Mouse (Mus musculus): ENCODE measurements at regions not wholly inside any gene's neighbourhood (a gene's known extent, or its start where the extent isn't known, plus 50 kb on each side); places are given as distances from the start of the nearest gene placed in this dataset.
A peak's percentile ranks its signal among the peaks of the same experiment; 100 is the strongest.

DNA sequence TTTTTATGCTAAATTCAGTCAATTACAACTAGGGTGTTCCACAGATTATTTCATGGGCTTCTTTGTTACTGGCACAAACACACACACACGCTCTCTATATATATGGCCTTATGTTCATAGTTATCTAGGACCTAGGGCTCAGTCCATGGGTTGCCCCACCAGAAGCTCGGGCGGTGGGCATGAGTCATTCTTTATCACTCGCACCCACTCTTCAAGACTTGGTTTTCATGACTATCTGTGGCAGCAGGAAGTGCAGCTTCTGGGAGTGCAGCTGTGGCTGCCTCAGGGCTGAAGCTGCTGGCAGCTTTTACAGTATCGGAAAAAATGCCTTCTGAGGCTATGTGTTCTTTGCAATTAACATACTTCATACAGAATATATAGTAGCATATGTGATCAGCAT is 198.7 kb downstream of the Ipo11 start:
- DNase-seq (ENCODE audit: low read depth, low spot score) = no peak

GRCm38 (mm10) chr13:106734323-106734722 is 202.4 kb downstream of the Ipo11 start:
- no peak for DNase-seq (ENCODE audit: low read depth, low spot score)

GRCm38 (mm10) chr13:106732906-106733305 is 203.9 kb downstream of the Ipo11 start:
- no peak for DNase-seq (ENCODE audit: low read depth, low spot score)

DNA sequence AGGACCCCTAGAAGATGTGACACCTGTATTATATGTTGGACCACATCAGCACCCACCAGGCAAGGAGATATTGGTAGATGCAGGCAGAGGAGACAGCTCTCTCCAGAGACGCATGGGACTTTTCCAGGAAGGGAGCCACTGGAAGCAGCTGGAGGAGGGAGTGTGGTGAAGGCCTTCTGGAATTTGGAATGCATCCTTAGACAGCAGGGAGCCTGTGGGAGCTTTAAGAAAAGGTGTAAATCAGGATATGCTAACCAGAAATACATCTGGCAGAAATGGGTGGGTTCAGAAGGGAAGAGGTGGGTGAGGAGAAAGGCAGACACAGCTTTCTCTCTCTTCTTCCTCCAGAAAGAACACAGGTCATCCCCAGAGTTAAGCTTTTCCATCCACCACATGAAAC is 213.4 kb downstream of the Ipo11 start:
- no peak for DNase-seq (ENCODE audit: low read depth, low spot score)

DNA sequence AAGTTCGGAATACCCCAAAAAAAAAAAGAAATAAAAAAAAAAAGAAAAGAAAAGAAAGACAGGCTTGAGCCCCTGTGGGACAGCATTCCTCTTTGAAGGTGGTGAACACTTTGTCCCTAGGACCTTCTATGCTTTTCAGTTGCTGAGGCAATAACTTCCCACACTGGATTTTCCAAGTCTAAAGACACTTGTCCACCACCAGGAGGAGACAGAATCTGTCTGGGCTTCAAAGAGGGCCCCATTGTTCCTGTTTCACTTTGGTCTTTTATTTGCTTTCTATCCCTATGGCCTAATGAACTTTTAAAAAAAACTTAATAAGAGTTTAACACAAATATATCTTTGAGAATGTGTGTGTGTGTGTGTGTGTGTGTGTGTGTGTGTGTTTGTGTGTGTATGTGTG is 215.6 kb downstream of the Ipo11 start:
- DNase-seq (ENCODE audit: low read depth, low spot score) = no peak

DNA sequence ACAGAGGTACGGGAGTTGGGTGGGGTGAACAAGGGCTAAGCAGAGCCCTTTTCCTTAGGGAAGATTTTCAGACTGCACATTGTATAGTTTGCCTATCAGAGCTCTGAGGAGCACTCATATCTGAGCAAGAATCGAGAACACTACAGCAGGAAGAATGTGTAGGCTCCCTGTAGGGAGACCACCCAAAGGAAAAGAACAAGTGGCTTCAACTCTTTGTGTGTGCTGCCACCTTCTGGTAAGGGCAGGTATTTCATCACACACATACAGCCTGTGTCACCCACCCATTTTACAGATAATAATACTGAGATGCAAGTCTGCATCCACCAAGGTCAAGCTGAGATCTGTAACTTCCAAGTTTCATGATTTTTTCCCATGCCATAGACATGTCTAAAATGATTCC is 221.0 kb downstream of the Ipo11 start:
- DNase-seq (ENCODE audit: low read depth, low spot score) = peak; percentile 34

GRCm38 (mm10) chr13:106715234-106715633 is 221.5 kb downstream of the Ipo11 start:
- DNase-seq (ENCODE audit: low read depth, low spot score) = no peak

- no peak for DNase-seq (ENCODE audit: low read depth, low spot score)
Observed at GRCm38 (mm10) chr13:106710580-106710979, 226.2 kb downstream of the Ipo11 start.

DNA sequence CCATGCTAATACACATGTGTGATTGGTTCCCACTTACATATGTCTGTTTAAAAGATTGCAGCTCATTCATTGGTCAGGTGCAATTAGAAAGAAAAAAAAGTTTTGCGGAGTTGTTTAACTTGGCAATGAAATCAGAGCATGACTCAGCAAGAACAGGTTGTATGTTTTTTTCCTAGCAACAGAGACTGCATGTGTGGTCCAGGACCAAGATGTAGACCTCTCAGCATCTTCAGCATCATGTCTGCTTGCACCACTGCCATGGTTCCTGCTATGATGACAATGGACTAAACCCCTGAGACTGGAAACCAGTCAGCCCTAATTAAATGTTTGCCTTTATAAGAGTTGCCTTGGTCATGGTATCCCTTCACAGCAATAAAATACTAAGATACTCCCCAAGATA is 236.4 kb downstream of the Ipo11 start:
- no peak for DNase-seq (ENCODE audit: low read depth, low spot score)

GRCm38 (mm10) chr13:106699957-106700356 is 236.8 kb downstream of the Ipo11 start:
- DNase-seq (ENCODE audit: low read depth, low spot score) = no peak

DNA sequence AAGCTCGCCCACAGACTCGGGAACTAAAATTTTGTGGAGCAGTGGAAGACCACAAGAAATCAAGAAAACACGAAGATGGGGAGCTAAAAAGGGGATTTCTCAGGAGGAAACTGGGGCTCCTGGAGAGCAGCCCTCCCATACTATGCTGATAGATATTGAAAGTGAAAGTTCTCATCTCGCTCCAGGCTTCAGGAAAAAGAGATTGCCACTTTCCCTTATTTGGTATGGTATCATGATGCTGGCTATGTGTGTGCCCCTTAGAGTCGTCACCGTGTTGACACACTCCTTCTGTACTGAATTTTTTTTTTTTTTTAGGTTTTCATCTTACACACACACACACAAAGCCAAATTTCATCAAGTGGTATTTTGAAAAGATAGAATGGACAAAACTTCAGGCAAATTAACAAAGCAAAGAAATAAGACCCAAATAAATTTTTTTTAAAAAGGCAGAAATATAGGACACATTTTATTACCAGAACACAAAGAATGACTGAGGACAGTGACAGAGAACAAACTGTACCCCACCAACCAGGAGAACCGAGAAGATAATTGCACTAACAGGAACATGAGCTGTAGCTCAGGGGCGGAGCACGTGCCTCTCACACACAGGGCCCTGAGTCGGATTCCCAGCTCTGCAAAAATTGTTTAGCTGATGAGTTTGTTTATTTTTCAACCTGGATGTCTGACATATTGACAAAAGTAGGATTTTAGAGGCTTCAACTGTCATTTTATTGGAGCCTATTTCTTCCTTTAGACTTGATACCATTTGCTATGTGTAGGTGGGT is 244.8 kb downstream of the Ipo11 start:
- no peak for DNase-seq (ENCODE audit: low read depth, low spot score)

DNA sequence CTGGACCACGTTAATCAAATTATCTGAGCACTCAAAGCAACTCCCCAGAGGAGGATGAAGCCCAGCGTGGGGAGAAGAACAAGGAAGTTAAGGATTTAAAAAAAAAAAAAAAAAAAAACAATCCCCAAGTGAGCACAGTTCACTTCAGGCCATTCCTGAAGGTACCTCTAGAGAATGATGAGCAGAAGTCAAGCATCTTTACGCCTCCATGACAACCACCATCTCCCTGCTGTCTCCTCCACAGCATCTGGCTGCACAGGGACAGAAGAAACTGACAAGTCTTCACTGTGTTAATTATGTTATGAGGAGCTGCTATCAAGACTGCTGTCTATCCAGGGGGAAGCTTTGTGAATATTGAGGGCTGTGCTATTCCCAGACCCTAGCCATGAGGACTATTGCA is 246.6 kb downstream of the Ipo11 start:
- no peak for DNase-seq (ENCODE audit: low read depth, low spot score)

DNA sequence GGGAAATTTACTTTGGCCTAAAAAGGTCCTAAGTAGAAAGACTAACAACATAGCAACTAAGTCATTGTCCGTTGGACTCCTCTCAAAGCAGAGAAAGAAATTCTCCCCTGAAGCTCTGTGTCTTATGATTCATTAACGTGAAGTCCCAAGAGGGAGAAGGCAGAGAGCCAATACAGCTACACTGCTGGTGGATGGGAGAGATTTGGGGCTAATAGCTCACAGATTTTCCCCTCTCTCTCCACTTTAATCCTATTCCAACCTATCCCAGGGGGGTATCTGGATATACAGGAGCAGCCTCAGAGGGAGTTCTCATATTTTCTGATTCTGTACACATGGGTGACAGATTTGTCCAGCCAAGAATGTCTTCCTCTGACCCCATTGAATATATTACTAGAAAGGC is 247.1 kb downstream of the Ipo11 start:
- DNase-seq (ENCODE audit: low read depth, low spot score) = no peak

- DNase-seq (ENCODE audit: low read depth, low spot score) = no peak
Observed at GRCm38 (mm10) chr13:106689051-106689450, 247.7 kb downstream of the Ipo11 start.

- DNase-seq (ENCODE audit: low read depth, low spot score) = no peak
Observed at GRCm38 (mm10) chr13:106669665-106670064, 267.1 kb downstream of the Ipo11 start.

DNA sequence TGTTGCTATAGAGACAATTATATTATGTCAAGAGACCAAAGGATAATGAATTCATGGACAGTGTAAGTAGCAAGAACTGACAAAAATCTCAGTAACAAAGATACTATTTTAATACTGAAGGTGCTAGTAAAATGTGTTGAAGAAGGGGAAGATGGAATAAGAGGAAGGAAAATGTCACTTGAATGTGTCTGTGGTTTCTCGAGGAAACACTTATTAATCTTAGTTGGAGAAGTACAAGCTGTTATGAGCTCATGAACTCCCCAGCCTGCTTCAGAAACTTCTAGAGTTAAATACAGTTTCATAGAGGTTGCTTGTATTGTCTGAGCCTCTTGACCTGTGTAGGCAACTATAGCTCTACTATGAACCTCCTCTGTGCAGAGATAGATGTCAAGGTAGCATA is 274.6 kb downstream of the Ipo11 start:
- no peak for DNase-seq (ENCODE audit: low read depth, low spot score)

DNA sequence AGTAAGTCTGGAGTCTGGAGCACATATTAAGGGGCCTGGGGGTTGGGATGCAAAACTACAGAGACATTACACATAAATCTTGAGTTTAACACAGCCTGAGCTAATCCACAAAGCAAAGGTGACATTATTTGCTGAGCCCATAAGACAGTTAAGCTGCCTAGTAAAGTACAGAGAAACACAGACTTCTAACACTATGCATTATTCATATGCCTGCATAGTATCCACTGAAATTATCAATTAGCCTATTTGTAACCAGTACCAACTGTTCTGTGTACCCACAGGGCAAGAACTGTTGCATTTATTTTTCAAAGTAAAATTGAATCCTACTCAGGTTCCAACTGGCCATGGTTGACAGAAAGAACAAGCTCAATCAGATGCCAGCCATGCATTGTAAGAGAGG is 287.4 kb downstream of the Ipo11 start:
- DNase-seq (ENCODE audit: low read depth, low spot score) = no peak

- DNase-seq (ENCODE audit: low read depth, low spot score) = no peak
Observed at GRCm38 (mm10) chr13:106643302-106643975, 293.3 kb downstream of the Ipo11 start.

DNA sequence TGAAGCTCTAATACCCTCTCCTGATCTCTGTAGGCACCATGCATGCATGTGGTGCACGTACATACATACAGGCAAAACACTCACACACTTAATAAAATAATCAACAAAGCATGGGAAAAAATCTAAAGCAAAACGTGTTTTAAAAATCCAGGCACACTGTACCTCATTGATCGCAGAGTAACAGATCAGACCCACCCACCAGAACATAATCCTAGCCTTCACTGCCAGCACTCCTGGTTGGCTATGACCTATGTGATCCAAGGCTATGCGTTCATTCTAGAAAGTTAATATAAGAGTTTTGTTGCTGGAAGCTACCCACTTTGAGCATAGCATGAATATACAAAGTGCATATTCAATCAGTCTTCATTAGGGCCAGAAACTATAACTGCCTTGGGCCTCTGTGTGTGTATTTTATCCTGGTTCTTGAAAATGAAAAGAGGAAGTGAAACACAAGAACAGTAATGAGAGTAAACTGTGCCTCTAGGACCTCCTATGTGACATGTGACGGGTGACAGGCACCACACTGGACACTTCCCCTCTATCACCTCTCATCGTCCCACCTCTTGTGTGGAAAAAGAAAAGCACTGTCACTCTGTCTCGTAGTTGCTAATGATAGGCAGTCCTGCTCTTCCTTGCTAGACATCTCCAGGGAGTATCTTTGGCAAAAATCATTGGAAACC is 297.9 kb downstream of the Ipo11 start:
- no peak for DNase-seq (ENCODE audit: low read depth, low spot score)

- DNase-seq (ENCODE audit: low read depth, low spot score) = no peak
Observed at GRCm38 (mm10) chr13:106591729-106592128, 345.0 kb downstream of the Ipo11 start.

GRCm38 (mm10) chr13:106567658-106568359 is 368.9 kb downstream of the Ipo11 start:
- no peak for DNase-seq (ENCODE audit: low read depth, low spot score)

DNA sequence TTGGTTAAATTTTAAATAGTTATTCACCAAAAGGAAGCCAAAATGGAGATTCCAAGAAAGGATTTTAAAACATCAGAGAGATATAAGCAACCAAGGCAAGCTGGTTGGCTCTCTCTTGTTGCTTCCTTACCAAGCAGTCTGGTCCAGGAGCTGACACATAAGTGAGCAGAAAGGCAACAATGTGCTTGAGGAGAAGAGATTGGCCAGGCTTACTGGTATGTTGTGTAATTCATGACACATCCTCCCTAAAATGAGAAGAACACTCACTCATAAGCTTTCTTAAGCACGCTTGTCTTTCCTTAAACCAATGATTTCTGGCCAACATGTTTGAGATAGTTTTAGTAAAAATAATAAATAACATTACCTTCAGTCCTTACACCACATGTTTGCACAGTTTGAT is 374.2 kb downstream of the Ipo11 start:
- DNase-seq (ENCODE audit: low read depth, low spot score) = no peak

Data from forelimb bud, embryonic 11.5 days (tissue).